Mouse (Mus musculus) stomach, adult 2 months (tissue): ENCODE measurements around the gene Asb14. TPM values are rescaled to one million over a fixed set of nuclear protein-coding genes. Genes with fewer than 3 reads are reported as not detected.

Experiments used
- polyA plus RNA-seq: library from polyadenylated mRNA; depleted of rRNA; stranded (reverse); fragments of >200 nt; gene quantifications from 2 replicates; pipeline ENCODE4 v1.2.3, GENCODE M21; 2012; rRNA removed

Gene Asb14
- 0.09 and 0.29 TPM in 2 replicates for polyA plus RNA-seq

DNA sequence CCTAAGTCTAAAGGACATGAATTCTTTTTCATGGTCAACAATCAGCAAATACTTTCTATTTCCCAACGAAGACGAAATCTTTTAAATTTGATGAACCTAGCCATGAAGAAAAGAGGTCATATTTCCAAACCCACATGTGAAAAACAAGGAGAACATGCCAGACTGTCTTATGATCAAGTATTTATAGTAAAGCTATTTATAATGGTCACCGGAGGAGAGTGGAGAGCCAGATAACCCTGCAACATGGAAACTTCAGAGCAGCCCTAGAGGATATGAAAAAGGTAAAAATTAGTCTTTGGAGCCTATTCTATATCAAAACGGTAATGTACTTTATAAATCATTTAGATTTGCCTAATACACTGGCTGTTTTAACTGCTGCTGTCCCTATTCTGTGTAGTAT is at the start of gene Asb14:
Gene Asb14, plus strand, starts transcription at position 166 of the 400 bp plus-strand sequence.

Other genes with a start within 250 kb of the Asb14 start
- 3.2 and 4.0 TPM in 2 replicates for gene Pde12, start 224.7 kb upstream of the Asb14 start, polyA plus RNA-seq
- not detected in 2 replicates for gene Dnah12, start 201.3 kb upstream of the Asb14 start, polyA plus RNA-seq
- 0.41 and 0.78 TPM in 2 replicates for gene Appl1, start 76.7 kb downstream of the Asb14 start, polyA plus RNA-seq
- gene Hesx1, start 99.9 kb downstream of the Asb14 start, polyA plus RNA-seq: not detected in 2 replicates
- gene Il17rd, start 144.4 kb downstream of the Asb14 start, polyA plus RNA-seq: 0.60 and 0.85 TPM in 2 replicates
- 2.5 and 4.0 TPM in 2 replicates for gene Arhgef3, start 220.3 kb downstream of the Asb14 start, polyA plus RNA-seq